Mouse (Mus musculus) G1E (cell line): ENCODE data around the gene Pdzd2.

Experiments used
- CTCF ChIP-seq: IDR thresholded peaks from 2 replicates; pipeline ENCODE4 v1.5.1; 2012; ENCODE audit warnings: low read depth, low read length, inconsistent platforms, mixed read lengths
- GATA1 ChIP-seq: IDR thresholded peaks from 2 replicates; pipeline ENCODE4 v1.6.1; 2012; ENCODE audit warnings: borderline replicate concordance, low read length, inconsistent platforms, mixed read lengths
- POLR2AphosphoS5 ChIP-seq: IDR thresholded peaks from 2 replicates; pipeline ENCODE4 v1.6.1; 2012; ENCODE audit warnings: low read depth, low read length, inconsistent platforms; ENCODE audit not compliant: insufficient replicate concordance
- TAL1 ChIP-seq: conservative IDR thresholded peaks from 2 replicates; pipeline ENCODE4 v1.6.1; 2012; ENCODE audit warnings: low read depth, low read length, inconsistent platforms, mixed read lengths

- no peak for TF ChIP-seq CTCF
- TF ChIP-seq GATA1: no peak
- TF ChIP-seq TAL1: no peak
- no peak for TF ChIP-seq POLR2AphosphoS5
Observed at GRCm38 (mm10) chr15:12364096-12364495, 375.6 kb downstream of the Pdzd2 start.
